Mouse (Mus musculus) adrenal gland, postnatal 0 days (tissue): ENCODE data around the gene Oasl2. TPM values are rescaled to one million over a fixed set of nuclear protein-coding genes. Genes with fewer than 3 reads are reported as not detected.
A peak's percentile ranks its signal among the peaks of the same experiment; 100 is the strongest.

Source experiments
- microRNA-seq: library from miRNA; unstranded; fragments of <30 nt; microRNA quantifications from one replicate; pipeline ENCODE4, GENCODE M21; 2016; ENCODE audit warnings: borderline replicate concordance; ENCODE audit not compliant: insufficient number of aligned reads
- polyA plus RNA-seq: library from polyadenylated mRNA; unstranded; fragments of >200 nt; fragmentation: Nextera tagmentation; extraction: Ambion mirVana; gene quantifications from 2 replicates; pipeline ENCODE4 v1.2.1, GENCODE M21; 2015

Gene Oasl2
- polyA plus RNA-seq: 31.4 and 33.4 TPM in 2 replicates

GRCm38 (mm10) chr5:114896688-114897373 lies at the start of gene Oasl2:
Gene Oasl2 (plus strand): TSS chr5:114896936.

GRCm38 (mm10) chr5:114853364-114853763 lies 43.4 kb upstream of the Oasl2 start, which contains the start of gene 4930519G04Rik:
Gene 4930519G04Rik (plus strand): TSS chr5:114853664.

GRCm38 (mm10) chr5:114858582-114858981 lies 38.2 kb upstream of the Oasl2 start, which contains the start of gene Gm9936:
Gene Gm9936 (minus strand): TSS chr5:114858682.

GRCm38 (mm10) chr5:114922998-114923473 lies 26.3 kb downstream of the Oasl2 start, which contains the start of gene Oasl1:
Gene Oasl1 (plus strand): TSS chr5:114923240.

GRCm38 (mm10) chr5:114942074-114942765 lies 45.5 kb downstream of the Oasl2 start, which contains the start of gene 2210016L21Rik:
Gene 2210016L21Rik (plus strand): TSS chr5:114942158.

Small RNA genes within 50 kb of the gene (microRNA-seq; reads per million reads assigned to microRNA genes)
- 17.9 reads per million, percentile 24 among the genes with 10 or more reads in this experiment for gene Mir6240

Other genes starting within 250 kb of the Oasl2 start
- gene Trpv4, start 238.5 kb upstream of the Oasl2 start, polyA plus RNA-seq: 3.7 and 3.8 TPM in 2 replicates
- gene Gltp, start 206.0 kb upstream of the Oasl2 start, polyA plus RNA-seq: 46.7 and 86.7 TPM in 2 replicates
- 5.8 and 8.6 TPM in 2 replicates for gene Tchp, start 189.2 kb upstream of the Oasl2 start, polyA plus RNA-seq
- 48.9 and 71.9 TPM in 2 replicates for gene Ankrd13a, start 122.3 kb upstream of the Oasl2 start, polyA plus RNA-seq
- gene Git2, start 121.4 kb upstream of the Oasl2 start, polyA plus RNA-seq: 26.2 and 32.5 TPM in 2 replicates
- 198 and 268 TPM in 2 replicates for gene 1500011B03Rik, start 73.5 kb upstream of the Oasl2 start, polyA plus RNA-seq
- gene 4930519G04Rik, start 43.3 kb upstream of the Oasl2 start, polyA plus RNA-seq: not detected in 2 replicates
- gene Gm9936, start 38.3 kb upstream of the Oasl2 start, polyA plus RNA-seq: 0.17 and 0.68 TPM in 2 replicates
- 2.3 TPM in 2 replicates for gene Oasl1, start 26.3 kb downstream of the Oasl2 start, polyA plus RNA-seq
- gene 2210016L21Rik, start 45.2 kb downstream of the Oasl2 start, polyA plus RNA-seq: 53.5 and 59.4 TPM in 2 replicates
- 0.43 and 0.47 TPM in 2 replicates for gene Hnf1a, start 74.2 kb downstream of the Oasl2 start, polyA plus RNA-seq
- 29.7 and 40.9 TPM in 2 replicates for gene Sppl3, start 114.2 kb downstream of the Oasl2 start, polyA plus RNA-seq
- 14.9 and 15.3 TPM in 2 replicates for gene Gm10401, start 201.4 kb downstream of the Oasl2 start, polyA plus RNA-seq
- 108 and 204 TPM in 2 replicates for gene Acads, start 222.4 kb downstream of the Oasl2 start, polyA plus RNA-seq
- gene Unc119b, start 238.0 kb downstream of the Oasl2 start, polyA plus RNA-seq: 19.7 and 22.9 TPM in 2 replicates